Mouse (Mus musculus) lung, postnatal 0 days (tissue): Measurements from ENCODE around the gene Pakap.

Experiments used
- CTCF ChIP-seq: IDR thresholded peaks from 2 replicates; pipeline ENCODE4 v1.5.1; 2016; ENCODE audit warnings: antibody characterized with exemption, mild to moderate bottlenecking
- EP300 ChIP-seq: IDR thresholded peaks from 2 replicates; pipeline ENCODE4 v1.6.1; 2016; ENCODE audit warnings: antibody characterized with exemption, mild to moderate bottlenecking, control low read depth

- TF ChIP-seq CTCF (no peak), EP300 (no peak)
Measured at GRCm38 (mm10) chr4:57633052-57633451, 65.1 kb downstream of the Pakap start.
